Mouse (Mus musculus): ENCODE results near the gene Pnma1.

DNA sequence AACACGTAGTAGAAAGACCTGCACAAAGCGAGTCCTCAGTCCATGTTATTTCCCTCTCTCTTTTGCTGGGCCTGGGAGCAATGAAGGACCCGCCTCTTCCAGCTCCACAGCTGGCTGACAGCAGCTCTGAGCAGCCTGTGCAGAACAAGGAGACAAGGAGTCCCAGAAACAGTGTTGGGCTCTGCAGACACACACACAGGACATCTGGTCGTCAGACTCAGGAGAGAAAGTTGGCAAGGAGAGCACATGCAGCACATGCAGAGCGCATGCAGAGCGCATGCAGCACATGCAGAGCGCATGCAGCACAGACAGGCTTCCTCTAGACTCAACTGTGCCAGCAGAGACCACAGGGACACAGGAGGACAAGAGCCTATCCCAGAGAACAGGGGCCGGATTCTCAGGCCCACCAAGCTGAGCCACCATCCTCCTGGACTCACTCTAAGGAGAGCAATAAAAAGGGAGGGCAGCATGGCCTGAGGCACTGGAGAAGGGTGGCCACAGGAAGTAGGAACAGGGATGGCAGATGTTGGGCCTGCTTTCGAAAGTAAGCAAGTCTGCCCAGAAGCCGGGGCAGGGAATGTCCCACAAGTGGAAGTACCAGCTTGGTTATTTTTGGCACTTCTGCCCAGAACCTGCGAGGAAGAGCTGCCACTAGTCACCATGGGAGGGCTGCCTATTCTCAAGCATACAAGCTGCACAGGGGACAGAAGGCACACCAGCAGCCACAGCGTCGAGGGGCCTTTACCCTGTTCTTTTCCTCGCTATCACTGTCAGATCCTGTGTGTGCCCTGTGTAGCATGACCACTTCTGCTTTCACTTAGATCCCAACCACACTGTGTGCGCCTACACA lies 39.7 kb upstream of the Pnma1 start:
- peak; percentile 6; the same call in 1 of the 2 replicates for TF ChIP-seq EP300 (IDR thresholded peaks at IDR 0.05; ENCODE audit: low read length)
- TF ChIP-seq CHD1 (IDR thresholded peaks at IDR 0.05; ENCODE audit: low read depth, low read length) = no peak
- TF ChIP-seq CTCF (conservative IDR thresholded peaks at IDR 0.05 in 1 of 2, IDR thresholded peaks at IDR 0.05 in 1 of 2; ENCODE audit: low read depth in 2 of 2, low read length in 2 of 2) = no peak
- no peak for TF ChIP-seq HCFC1 (IDR thresholded peaks at IDR 0.05; ENCODE audit: low read depth, low read length)
- no peak for TF ChIP-seq MAX (IDR thresholded peaks at IDR 0.05; ENCODE audit: low read length)
- TF ChIP-seq POLR2A (IDR thresholded peaks at IDR 0.05; ENCODE audit: low read depth, low read length) = no peak
- TF ChIP-seq NRF1 (IDR thresholded peaks at IDR 0.05; ENCODE audit: low read depth, low read length) = no peak
- TF ChIP-seq MXI1 (IDR thresholded peaks at IDR 0.05; ENCODE audit: low read depth, low read length) = no peak
- no peak for TF ChIP-seq JUN (IDR thresholded peaks at IDR 0.05; ENCODE audit: insufficient read depth, low read depth, low read length)
- no peak for TF ChIP-seq ZC3H11A (IDR thresholded peaks at IDR 0.05; ENCODE audit: low read depth, low read length)
- TF ChIP-seq MEF2A (IDR thresholded peaks at IDR 0.05; ENCODE audit: borderline replicate concordance, low read depth, low read length) = peak; percentile 90

Data from CH12.LX (cell line).